Mouse (Mus musculus) cortical plate, adult 2 months (tissue): Measurements from ENCODE around the gene Nectin2.
A peak's percentile ranks its signal among the peaks of the same experiment; 100 is the strongest.

Experiments used
- CTCF ChIP-seq: fragments of 200-500 bp; IDR thresholded peaks from 2 replicates; pipeline ENCODE4 v1.5.1; 2011; ENCODE audit warnings: mild to moderate bottlenecking, control low read depth, low read length; ENCODE audit not compliant: insufficient read depth; ENCODE audit errors: extremely low read depth
- POLR2A ChIP-seq: fragments of 200-500 bp; IDR thresholded peaks from 2 replicates; pipeline ENCODE4 v1.6.1; 2011; ENCODE audit warnings: mild to moderate bottlenecking, low read length, control low read depth; ENCODE audit not compliant: insufficient read depth; ENCODE audit errors: extremely low read depth

DNA sequence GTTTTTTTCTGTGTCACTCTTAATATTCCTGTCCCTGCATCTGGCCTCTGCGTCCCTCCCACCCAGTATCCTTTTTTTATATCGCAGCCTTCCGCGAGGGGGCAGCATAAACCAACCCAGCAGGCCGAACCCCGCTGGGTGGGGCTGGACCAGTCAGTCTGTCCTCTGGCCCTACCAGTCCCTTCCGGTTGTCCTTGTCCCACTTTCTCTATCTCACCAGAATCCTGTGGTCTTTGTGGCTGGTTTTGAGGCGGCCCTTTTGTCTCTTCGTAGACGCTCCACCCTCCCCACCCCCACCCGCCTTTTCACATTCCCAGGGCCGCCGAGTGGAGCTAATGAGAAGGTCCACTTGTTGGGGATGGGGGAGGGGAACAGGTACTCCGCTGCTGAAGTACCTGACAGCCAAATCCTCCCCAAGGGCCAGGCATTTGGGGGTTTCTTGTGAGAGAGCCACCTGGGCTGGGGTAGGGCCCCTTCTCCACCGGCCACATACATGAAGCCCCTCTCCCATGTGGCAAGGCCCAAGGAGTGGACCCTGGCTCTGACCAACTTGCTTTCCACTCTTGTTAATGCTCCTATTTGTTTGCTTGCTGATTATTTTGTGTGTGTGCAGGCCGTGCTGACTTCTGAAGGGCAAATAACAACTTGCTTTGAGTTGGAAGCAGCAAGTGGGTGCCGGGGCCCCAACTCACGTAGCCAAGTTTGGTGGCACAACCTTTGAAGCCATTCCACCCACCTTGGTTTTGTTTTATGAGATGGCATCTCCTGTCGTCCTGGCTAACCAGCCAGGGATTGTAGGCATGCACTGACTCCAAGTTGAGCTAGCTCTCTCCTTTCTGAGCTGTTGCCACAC lies at the start of gene Nectin2:
- TF ChIP-seq CTCF, result peak; percentile 61; the same call in 1 of the 2 replicates
- no peak for TF ChIP-seq POLR2A
